Mouse (Mus musculus) erythroblast, embryonic 14.5 days (primary cell): ENCODE measurements around the gene Plcb4.

ENCODE experiments used
- GATA1 ChIP-seq: IDR thresholded peaks from 2 replicates; pipeline ENCODE4 v1.6.1; 2012; ENCODE audit warnings: low read length, inconsistent platforms, mixed read lengths
- TAL1 ChIP-seq: IDR thresholded peaks from 3 replicates; pipeline ENCODE4 v1.6.1; 2012; ENCODE audit warnings: low read length, inconsistent platforms, mixed read lengths

DNA sequence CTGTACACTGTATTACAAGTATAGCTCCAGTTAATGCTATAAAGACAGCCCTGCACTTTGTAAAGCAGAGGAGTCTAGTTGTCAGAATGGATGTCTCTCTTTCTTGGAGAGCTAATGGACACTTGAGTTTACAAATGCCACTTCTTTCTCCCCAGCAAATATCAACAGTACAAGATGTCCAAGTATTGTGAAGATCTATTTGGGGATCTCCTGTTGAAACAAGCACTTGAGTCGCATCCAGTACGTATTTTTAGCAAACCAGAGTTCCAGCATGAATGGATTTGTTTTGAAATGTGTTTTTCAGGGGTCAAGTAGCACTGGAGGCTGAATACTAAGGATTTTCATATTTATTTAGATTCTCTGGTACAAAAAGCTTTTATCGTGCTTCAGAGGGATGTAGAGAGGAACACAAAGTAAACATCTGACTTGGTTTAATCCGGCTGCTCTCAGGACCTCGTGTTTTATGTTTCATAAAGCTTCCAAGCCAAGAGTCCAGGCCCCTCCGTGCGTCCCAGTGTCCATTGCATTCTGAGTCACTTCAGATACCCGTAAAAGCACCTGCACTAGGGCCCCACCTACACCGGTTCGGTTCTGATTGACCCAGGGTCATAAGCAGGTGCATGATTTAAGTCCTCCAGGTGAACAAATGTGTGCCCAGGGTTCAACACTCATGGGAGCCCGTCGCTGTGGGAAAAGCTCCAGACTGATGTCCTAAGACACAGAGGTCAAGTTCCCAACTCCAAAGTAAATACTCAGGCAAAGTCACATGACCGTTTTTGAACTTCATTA lies 296.1 kb downstream of the Plcb4 start:
- no peak for TF ChIP-seq TAL1
- TF ChIP-seq GATA1: no peak
